In the genomic region with DNA sequence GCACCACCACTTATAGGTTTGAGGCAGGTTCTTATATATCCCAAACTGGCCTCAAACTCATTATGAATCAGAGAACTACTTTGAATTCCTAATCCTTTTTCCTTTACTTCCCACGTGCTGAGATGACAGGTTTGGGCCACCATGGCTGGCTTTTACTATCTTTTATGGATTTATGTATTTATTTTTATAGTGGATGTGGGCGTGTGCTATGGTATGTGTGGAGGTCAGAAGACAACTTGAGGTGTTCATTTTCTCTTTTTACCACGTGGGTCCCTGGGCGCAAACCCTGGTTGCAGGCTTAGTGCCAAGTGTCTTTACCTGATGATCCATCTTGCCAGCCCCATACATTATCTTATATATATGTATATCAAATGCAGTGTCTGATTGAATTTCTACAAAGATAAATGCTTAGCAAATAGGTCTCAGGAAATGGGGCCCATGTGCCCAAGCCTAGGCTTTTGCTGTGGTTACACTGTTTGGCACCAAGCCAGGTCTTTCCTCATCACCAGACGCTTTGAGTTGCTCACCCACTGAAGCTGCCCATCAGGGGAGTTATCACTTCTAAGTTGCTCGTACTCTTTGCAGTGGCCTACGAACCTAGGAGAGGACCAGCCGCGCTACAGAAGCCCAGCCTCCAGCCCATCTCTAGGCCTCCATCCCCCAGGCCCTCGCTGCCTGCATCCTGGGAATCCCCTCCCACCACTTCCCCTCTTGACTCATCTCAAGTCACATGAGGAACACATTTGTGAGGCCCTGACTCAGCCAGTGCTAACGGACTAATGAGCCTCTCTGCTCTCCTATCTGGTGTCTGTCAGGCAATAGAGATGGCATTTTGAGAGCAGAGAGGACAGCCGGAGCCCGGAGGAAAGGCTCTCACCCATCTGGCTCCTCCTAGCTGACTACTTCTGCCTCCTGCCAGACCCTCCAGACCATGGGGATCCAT, we compare ENCODE assay signal across 9 mouse cellular contexts. TPM values are rescaled to one million over a fixed set of nuclear protein-coding genes. Genes with fewer than 3 reads are reported as not detected.
DNase-seq lines count a peak whose midpoint lies in the region; ATAC-seq and TF ChIP-seq lines count a peak whose summit lies in the region.
"Had no signal": no experiment of that assay in that cellular context is flagged by ENCODE, and none has a peak within 500 bp of the region (broad histone marks: within the 10 kb centered on the region; RNA-seq: fewer than 3 reads in every experiment).

No protein-coding gene starts in this region.

- H3K4me2 ChIP-seq in midbrain, embryonic 14.5 days (ENCODE audit: low read length), result no peak overlapping the region
- no peak overlapping the region for H3K4me2 ChIP-seq in midbrain, embryonic 15.5 days
- H3K4me2 ChIP-seq in embryonic facial prominence, embryonic 15.5 days (replicated peaks), result no peak overlapping the region
- no peak overlapping the region for H3K4me2 ChIP-seq in intestine, embryonic 16.5 days (ENCODE audit: low read depth, low read length)
- H3K4me2 ChIP-seq in hindbrain, embryonic 14.5 days (replicated peaks), result no peak overlapping the region

- DNase-seq in midbrain, embryonic 14.5 days, result peak; percentile 33
- DNase-seq in Muller cell, postnatal 12 days (ENCODE audit: inconsistent ontology term), result peak; percentile 96
- DNase-seq in lung, postnatal 14 days, result peak; percentile 71
- peak; percentile 61 for DNase-seq in thymus, adult 2 months
- no peak for DNase-seq in hindbrain, embryonic 14.5 days (ENCODE audit: low spot score)

- WGBS in midbrain, embryonic 14.5 days, result 79% methylated on average over 13 of the region's 13 CpGs
- 81% methylated on average over 13 of the region's 13 CpGs for WGBS in midbrain, embryonic 15.5 days
- 46% methylated on average over 13 of the region's 13 CpGs for WGBS in embryonic facial prominence, embryonic 15.5 days
- 44% methylated on average over 13 of the region's 13 CpGs for WGBS in intestine, embryonic 16.5 days
- WGBS in thymus, adult 2 months, result 17% methylated on average over 13 of the region's 13 CpGs
- 72% methylated on average over 13 of the region's 13 CpGs for WGBS in hindbrain, embryonic 14.5 days

- no peaks in the 10 kb centered on the region for H3K4me1 ChIP-seq in midbrain, embryonic 14.5 days (ENCODE audit: control insufficient read depth, insufficient read depth, low read length)
- no peaks in the 10 kb centered on the region for H3K4me1 ChIP-seq in midbrain, embryonic 15.5 days
- H3K4me1 ChIP-seq in embryonic facial prominence, embryonic 15.5 days, result peaks cover 17% of the 10 kb centered on the region
- H3K4me1 ChIP-seq in intestine, embryonic 16.5 days (ENCODE audit: control insufficient read depth, insufficient read depth, low read length), result peaks cover 14% of the 10 kb centered on the region
- peaks cover 29% of the 10 kb centered on the region for H3K4me1 ChIP-seq in thymus, adult 2 months (replicated peaks; ENCODE audit: control insufficient read depth, insufficient read depth, low read length)
- H3K4me1 ChIP-seq in hindbrain, embryonic 14.5 days (replicated peaks; ENCODE audit: control insufficient read depth, insufficient read depth, low read length), result 0 out of 2 replicates have a peak, but pooled peaks cover 4% of the 10 kb centered on the region

- 0 out of 2 replicates have a peak, but pooled peaks have one; percentile 15 for TF ChIP-seq POLR2A in thymus, adult 2 months (IDR thresholded peaks at IDR 0.05; ENCODE audit: control insufficient read depth, extremely low read depth, insufficient read depth, low read length, poor library complexity)

- H3K9ac ChIP-seq in midbrain, embryonic 14.5 days (replicated peaks; ENCODE audit: low read length), result no peak overlapping the region
- no peak overlapping the region for H3K9ac ChIP-seq in midbrain, embryonic 15.5 days
- no peak overlapping the region for H3K9ac ChIP-seq in embryonic facial prominence, embryonic 15.5 days
- H3K9ac ChIP-seq in intestine, embryonic 16.5 days (ENCODE audit: low read depth, low read length), result 0 out of 2 replicates have a peak overlapping the region, but pooled peaks have one; percentile 22
- no peak overlapping the region for H3K9ac ChIP-seq in hindbrain, embryonic 14.5 days

- no peaks in the 10 kb centered on the region for H3K36me3 ChIP-seq in midbrain, embryonic 14.5 days (ENCODE audit: control insufficient read depth, insufficient read depth, low read length)
- no peaks in the 10 kb centered on the region for H3K36me3 ChIP-seq in midbrain, embryonic 15.5 days (replicated peaks)
- no peaks in the 10 kb centered on the region for H3K36me3 ChIP-seq in embryonic facial prominence, embryonic 15.5 days
- H3K36me3 ChIP-seq in intestine, embryonic 16.5 days (ENCODE audit: control insufficient read depth, insufficient read depth, low read length), result no peaks in the 10 kb centered on the region
- H3K36me3 ChIP-seq in thymus, adult 2 months (ENCODE audit: control insufficient read depth, insufficient read depth, low read length), result no peaks in the 10 kb centered on the region
- H3K36me3 ChIP-seq in hindbrain, embryonic 14.5 days (replicated peaks; ENCODE audit: control insufficient read depth, insufficient read depth), result no peaks in the 10 kb centered on the region

- no peaks in the 10 kb centered on the region for H3K27me3 ChIP-seq in midbrain, embryonic 14.5 days (ENCODE audit: control insufficient read depth, insufficient read depth, low read length)
- H3K27me3 ChIP-seq in midbrain, embryonic 15.5 days (replicated peaks), result no peaks in the 10 kb centered on the region
- H3K27me3 ChIP-seq in embryonic facial prominence, embryonic 15.5 days, result no peaks in the 10 kb centered on the region
- H3K27me3 ChIP-seq in intestine, embryonic 16.5 days (replicated peaks; ENCODE audit: control insufficient read depth, insufficient read depth, low read length), result no peaks in the 10 kb centered on the region
- no peaks in the 10 kb centered on the region for H3K27me3 ChIP-seq in thymus, adult 2 months (ENCODE audit: control insufficient read depth, insufficient read depth, low read length)
- H3K27me3 ChIP-seq in hindbrain, embryonic 14.5 days (ENCODE audit: control insufficient read depth, insufficient read depth, low read length), result no peaks in the 10 kb centered on the region

- ATAC-seq in midbrain, embryonic 14.5 days (ENCODE audit: low FRiP score, low TSS enrichment), result no peak
- ATAC-seq in midbrain, embryonic 15.5 days (replicated peaks), result no peak
- ATAC-seq in embryonic facial prominence, embryonic 15.5 days (ENCODE audit: insufficient number of reproducible peaks, low FRiP score, low TSS enrichment, low read depth), result peak; percentile 29; the same call in 1 of the 2 replicates
- peak; percentile 73 for ATAC-seq in intestine, embryonic 16.5 days
- no peak for ATAC-seq in hindbrain, embryonic 14.5 days (ENCODE audit: low FRiP score)

- no peak overlapping the region for H3K27ac ChIP-seq in midbrain, embryonic 14.5 days (replicated peaks; ENCODE audit: low read depth, low read length)
- H3K27ac ChIP-seq in midbrain, embryonic 15.5 days, result no peak overlapping the region
- H3K27ac ChIP-seq in embryonic facial prominence, embryonic 15.5 days (replicated peaks), result peak overlapping the region; percentile 65; the same call in 1 of the 2 replicates
- peak overlapping the region; percentile 78 for H3K27ac ChIP-seq in intestine, embryonic 16.5 days (ENCODE audit: low read length)
- peak overlapping the region; percentile 49 for H3K27ac ChIP-seq in thymus, adult 2 months (ENCODE audit: control insufficient read depth, insufficient read depth, low read length)
- H3K27ac ChIP-seq in hindbrain, embryonic 14.5 days, result no peak overlapping the region

- no peak for TF ChIP-seq CTCF in thymus, adult 2 months (IDR thresholded peaks at IDR 0.05; ENCODE audit: borderline replicate concordance, control insufficient read depth, extremely low read depth, insufficient read depth, low read length, poor library complexity)

- H3K4me3 ChIP-seq in midbrain, embryonic 14.5 days (replicated peaks; ENCODE audit: low read depth, low read length), result no peak overlapping the region
- H3K4me3 ChIP-seq in midbrain, embryonic 15.5 days, result no peak overlapping the region
- H3K4me3 ChIP-seq in embryonic facial prominence, embryonic 15.5 days (replicated peaks), result no peak overlapping the region
- no peak overlapping the region for H3K4me3 ChIP-seq in intestine, embryonic 16.5 days (ENCODE audit: low read length)
- no peak overlapping the region for H3K4me3 ChIP-seq in thymus, adult 2 months (ENCODE audit: control insufficient read depth, insufficient read depth, low read length)
- H3K4me3 ChIP-seq in hindbrain, embryonic 14.5 days (replicated peaks; ENCODE audit: low read length), result no peak overlapping the region
- H3K4me3 ChIP-seq: erythroblast, embryonic 14.5 days had no signal

- no peaks in the 10 kb centered on the region for H3K9me3 ChIP-seq in midbrain, embryonic 14.5 days (ENCODE audit: control insufficient read depth, low read length)
- H3K9me3 ChIP-seq in midbrain, embryonic 15.5 days, result no peaks in the 10 kb centered on the region
- no peaks in the 10 kb centered on the region for H3K9me3 ChIP-seq in embryonic facial prominence, embryonic 15.5 days (replicated peaks)
- H3K9me3 ChIP-seq in intestine, embryonic 16.5 days (ENCODE audit: control insufficient read depth, low read length), result no peaks in the 10 kb centered on the region
- H3K9me3 ChIP-seq in hindbrain, embryonic 14.5 days (ENCODE audit: control insufficient read depth, low read length), result no peaks in the 10 kb centered on the region

RNA-seq across cellular contexts. Expression of a gene that starts 21.4 kb away (rescaled TPM):
- polyA plus RNA-seq in midbrain, embryonic 14.5 days (2014; fragmentation: Nextera tagmentation; extraction: Ambion mirVana), result 0.55 and 1.00 TPM in 2 replicates
- polyA plus RNA-seq in midbrain, embryonic 15.5 days (2015; fragmentation: Nextera tagmentation; extraction: Ambion mirVana), result 1.0 and 1.7 TPM in 2 replicates
- polyA plus RNA-seq in embryonic facial prominence, embryonic 15.5 days (2015; fragmentation: Nextera tagmentation; extraction: Ambion mirVana), result 0.32 and 0.51 TPM in 2 replicates
- not detected in 2 replicates for polyA plus RNA-seq in intestine, embryonic 16.5 days (2015; fragmentation: Nextera tagmentation; extraction: Ambion mirVana)
- 0.15 TPM in 1 of 2 replicates, not detected in the other for polyA plus RNA-seq in thymus, adult 2 months (2012; rRNA removed)
- polyA plus RNA-seq in hindbrain, embryonic 14.5 days (2014; fragmentation: Nextera tagmentation; extraction: Ambion mirVana), result 0.38 and 1.0 TPM in 2 replicates
- polyA plus RNA-seq: erythroblast, embryonic 14.5 days had no signal

RNA-seq across cellular contexts. Expression of a gene that starts 38.4 kb away (rescaled TPM):
- 2.9 and 4.6 TPM in 2 replicates for polyA plus RNA-seq in midbrain, embryonic 14.5 days (2014; fragmentation: Nextera tagmentation; extraction: Ambion mirVana)
- polyA plus RNA-seq in midbrain, embryonic 15.5 days (2015; fragmentation: Nextera tagmentation; extraction: Ambion mirVana), result 4.5 and 5.0 TPM in 2 replicates
- 15.0 and 16.0 TPM in 2 replicates for polyA plus RNA-seq in embryonic facial prominence, embryonic 15.5 days (2015; fragmentation: Nextera tagmentation; extraction: Ambion mirVana)
- polyA plus RNA-seq in intestine, embryonic 16.5 days (2015; fragmentation: Nextera tagmentation; extraction: Ambion mirVana), result 11.3 and 11.9 TPM in 2 replicates
- 37.9 and 38.8 TPM in 2 replicates for polyA plus RNA-seq in thymus, adult 2 months (2012; rRNA removed)
- polyA plus RNA-seq in hindbrain, embryonic 14.5 days (2014; fragmentation: Nextera tagmentation; extraction: Ambion mirVana), result 4.4 and 4.6 TPM in 2 replicates

RNA-seq across cellular contexts. Expression of a gene that starts 45.6 kb away (rescaled TPM):
- polyA plus RNA-seq in midbrain, embryonic 14.5 days (2014; fragmentation: Nextera tagmentation; extraction: Ambion mirVana), result 1.5 and 2.6 TPM in 2 replicates
- 2.3 and 2.7 TPM in 2 replicates for polyA plus RNA-seq in midbrain, embryonic 15.5 days (2015; fragmentation: Nextera tagmentation; extraction: Ambion mirVana)
- polyA plus RNA-seq in embryonic facial prominence, embryonic 15.5 days (2015; fragmentation: Nextera tagmentation; extraction: Ambion mirVana), result 10.8 and 11.5 TPM in 2 replicates
- 7.6 and 9.0 TPM in 2 replicates for polyA plus RNA-seq in intestine, embryonic 16.5 days (2015; fragmentation: Nextera tagmentation; extraction: Ambion mirVana)
- 37.5 and 55.4 TPM in 2 replicates for polyA plus RNA-seq in thymus, adult 2 months (2012; rRNA removed)
- 1.9 and 2.2 TPM in 2 replicates for polyA plus RNA-seq in hindbrain, embryonic 14.5 days (2014; fragmentation: Nextera tagmentation; extraction: Ambion mirVana)

Comparison
In these comparisons a context has a peak if more than half of its experiments do, and no peak if none do; other contexts are left out.
1. ATAC-seq: peak in embryonic facial prominence, embryonic 15.5 days (single experiment) and intestine, embryonic 16.5 days (single experiment); none in midbrain, embryonic 14.5 days (single experiment), midbrain, embryonic 15.5 days (single experiment) and hindbrain, embryonic 14.5 days (single experiment).
2. H3K27ac ChIP-seq: peak in embryonic facial prominence, embryonic 15.5 days (single experiment), intestine, embryonic 16.5 days (single experiment) and thymus, adult 2 months (single experiment); none in midbrain, embryonic 14.5 days (single experiment), midbrain, embryonic 15.5 days (single experiment) and hindbrain, embryonic 14.5 days (single experiment).